Mouse (Mus musculus): ENCODE results near the gene Gpr183. TPM values are rescaled to one million over a fixed set of nuclear protein-coding genes. Genes with fewer than 3 reads are reported as not detected.
A peak's percentile ranks its signal among the peaks of the same experiment; 100 is the strongest.

The Gpr183 gene
- polyA plus RNA-seq (2015; fragmentation: Nextera tagmentation; extraction: Ambion mirVana): 1.8 and 3.1 TPM in 2 replicates

DNA sequence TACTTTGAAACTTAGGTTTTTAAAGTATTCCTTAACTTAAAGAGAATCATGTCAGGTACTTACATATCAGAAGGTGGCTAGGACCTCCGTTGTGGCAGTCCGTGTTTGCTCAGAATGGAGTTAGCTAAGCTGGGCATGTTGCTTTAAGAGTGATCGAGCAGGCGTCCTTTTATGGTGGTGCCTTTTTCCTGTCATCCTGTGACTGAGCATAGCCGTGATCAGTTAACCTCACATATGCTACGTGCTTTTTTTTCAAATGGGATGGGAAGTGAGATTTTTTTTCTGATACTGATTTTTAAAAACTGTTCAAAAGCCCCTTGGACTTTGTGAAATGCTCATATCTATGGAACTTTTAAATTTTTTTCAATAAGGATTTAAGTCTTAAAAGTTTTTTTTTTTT, at the start of gene Gpr183:
Gpr183 (minus strand) TSS at position 206 of the 400 bp plus-strand sequence.
- H3K4me2 ChIP-seq: peak within 1 kb of the TSS; percentile 45
- H3K4me3 ChIP-seq: peak within 1 kb of the TSS; percentile 23
- H3K36me3 ChIP-seq: no peaks in the 10 kb centered on the region
- no peak within 1 kb of the TSS for H3K9ac ChIP-seq
- peaks cover 42% of the 10 kb centered on the region for H3K4me1 ChIP-seq (replicated peaks)
- no peaks in the 10 kb centered on the region for H3K9me3 ChIP-seq (replicated peaks)
- ATAC-seq (replicated peaks; ENCODE audit: insufficient number of reproducible peaks, insufficient read depth, low FRiP score, low read depth): no peak
- peak within 1 kb of the TSS; percentile 64 for H3K27ac ChIP-seq
- 20% methylated on average over 6 of the region's 6 CpGs for WGBS
- no peaks in the 10 kb centered on the region for H3K27me3 ChIP-seq

DNA sequence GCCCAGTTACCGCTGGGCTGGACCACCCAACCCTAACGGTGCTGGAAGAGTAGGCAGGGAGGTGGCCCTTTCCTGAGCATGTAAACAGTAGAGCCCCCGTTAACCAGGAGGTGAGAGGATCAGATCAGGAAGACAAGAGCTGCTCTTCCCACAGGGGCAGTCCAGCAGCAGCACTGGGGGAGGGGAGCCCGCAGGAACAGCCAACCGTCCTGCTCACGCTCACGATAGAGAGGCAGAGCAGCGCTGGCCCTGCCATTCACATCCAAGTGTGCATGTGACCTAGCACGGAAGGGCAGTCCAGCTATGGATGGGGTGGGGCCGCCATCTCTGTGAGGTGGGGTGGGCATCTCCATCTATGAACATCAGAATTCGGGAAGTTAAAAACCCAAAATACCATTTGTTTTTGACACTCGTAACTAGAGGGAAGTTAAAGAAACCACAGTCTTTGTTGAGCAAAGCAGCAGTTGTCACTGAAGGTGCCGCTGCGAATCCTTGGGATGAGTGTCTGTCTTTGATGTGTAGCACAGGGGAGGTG, 48.5 kb upstream of the Gpr183 start:
- no peaks in the 10 kb centered on the region for H3K27me3 ChIP-seq
- 74% methylated on average over 14 of the region's 14 CpGs for WGBS
- peaks cover 30% of the 10 kb centered on the region for H3K4me1 ChIP-seq (replicated peaks)
- no peak overlapping the region for H3K9ac ChIP-seq
- no peak for ATAC-seq (replicated peaks; ENCODE audit: insufficient number of reproducible peaks, insufficient read depth, low FRiP score, low read depth)
- no peak overlapping the region for H3K4me2 ChIP-seq
- no peak overlapping the region for H3K4me3 ChIP-seq
- peaks cover 9% of the 10 kb centered on the region; the same call in 1 of the 2 replicates for H3K36me3 ChIP-seq
- peak overlapping the region; percentile 21; the same call in 1 of the 2 replicates for H3K27ac ChIP-seq
- H3K9me3 ChIP-seq (replicated peaks): no peaks in the 10 kb centered on the region

DNA sequence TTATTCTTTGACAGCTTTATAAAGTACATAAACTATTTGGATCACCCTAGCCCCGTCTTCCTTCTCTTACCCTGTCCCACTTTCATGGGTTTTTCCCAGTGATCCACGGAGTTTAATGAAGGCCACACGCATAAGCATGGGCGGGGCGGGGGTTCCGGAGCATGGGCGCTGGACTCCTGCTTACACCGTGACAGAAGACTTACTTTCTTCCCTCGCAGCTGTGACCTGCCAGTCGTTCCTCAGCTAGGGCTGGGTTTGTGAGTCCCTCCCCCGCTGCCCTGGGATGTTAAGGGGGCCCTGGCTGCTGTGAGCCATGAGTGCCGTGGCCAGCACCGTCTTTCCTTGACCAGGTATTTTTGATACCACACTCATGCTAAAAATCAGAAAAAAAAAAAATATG, 47.8 kb upstream of the Gpr183 start:
- ATAC-seq (replicated peaks; ENCODE audit: insufficient number of reproducible peaks, insufficient read depth, low FRiP score, low read depth): no peak
- 71% methylated on average over 13 of the region's 13 CpGs for WGBS
- H3K27ac ChIP-seq: peak overlapping the region; percentile 21; the same call in 1 of the 2 replicates
- H3K4me1 ChIP-seq (replicated peaks): peaks cover 30% of the 10 kb centered on the region
- no peak overlapping the region for H3K9ac ChIP-seq
- H3K36me3 ChIP-seq: peaks cover 9% of the 10 kb centered on the region; the same call in 1 of the 2 replicates
- H3K4me3 ChIP-seq: no peak overlapping the region
- H3K4me2 ChIP-seq: no peak overlapping the region
- no peaks in the 10 kb centered on the region for H3K27me3 ChIP-seq
- no peaks in the 10 kb centered on the region for H3K9me3 ChIP-seq (replicated peaks)

DNA sequence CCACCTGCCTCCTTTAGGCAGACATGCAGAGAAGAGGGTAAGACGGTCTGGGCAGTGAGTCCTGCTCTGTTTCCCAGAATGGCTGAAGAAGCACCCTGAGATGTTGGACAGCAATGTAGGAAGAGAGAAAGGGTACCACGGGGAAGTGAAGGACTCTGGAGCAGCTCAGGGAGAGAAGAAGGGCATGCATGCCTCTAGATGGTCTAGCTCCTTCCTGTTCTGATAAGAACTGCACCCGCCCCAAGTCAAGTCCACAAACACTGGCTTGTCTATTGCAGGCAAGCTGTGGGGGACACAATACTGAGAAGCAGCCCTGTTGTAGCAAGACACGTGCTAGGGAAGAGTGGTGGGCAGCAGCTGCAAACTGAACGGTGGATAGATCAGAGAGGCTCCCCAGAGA, 47.2 kb upstream of the Gpr183 start:
- H3K4me2 ChIP-seq: no peak overlapping the region
- H3K4me1 ChIP-seq (replicated peaks): peaks cover 27% of the 10 kb centered on the region
- H3K27ac ChIP-seq: no peak overlapping the region
- no peak overlapping the region for H3K4me3 ChIP-seq
- H3K27me3 ChIP-seq: no peaks in the 10 kb centered on the region
- no peak for ATAC-seq (replicated peaks; ENCODE audit: insufficient number of reproducible peaks, insufficient read depth, low FRiP score, low read depth)
- WGBS: 47% methylated on average over 5 of the region's 5 CpGs
- peaks cover 9% of the 10 kb centered on the region; the same call in 1 of the 2 replicates for H3K36me3 ChIP-seq
- no peak overlapping the region for H3K9ac ChIP-seq
- no peaks in the 10 kb centered on the region for H3K9me3 ChIP-seq (replicated peaks)

DNA sequence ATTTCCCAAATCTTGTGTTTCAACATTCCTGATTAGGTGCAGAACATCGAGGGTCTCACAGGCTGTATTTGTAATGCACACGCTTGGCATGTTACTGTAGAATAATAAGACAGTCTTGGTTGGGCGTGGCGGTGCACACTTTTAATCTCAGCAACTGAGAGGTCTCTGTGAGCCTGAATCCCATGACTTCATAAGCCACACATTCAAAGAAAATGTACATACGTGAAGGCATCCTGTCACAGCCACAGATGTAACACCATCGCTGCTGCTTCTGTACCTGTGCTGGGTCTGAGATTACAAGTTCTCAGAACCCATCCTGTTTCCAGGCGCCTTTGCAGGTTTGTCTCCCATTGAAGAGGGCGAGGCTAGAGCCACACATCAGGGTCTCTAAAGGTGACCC, 46.8 kb upstream of the Gpr183 start:
- Histone ChIP-seq H3K27ac (no peak overlapping the region), H3K4me1 (replicated peaks) (peaks cover 23% of the 10 kb centered on the region), H3K9ac (no peak overlapping the region), H3K36me3 (peaks cover 9% of the 10 kb centered on the region; the same call in 1 of the 2 replicates), H3K9me3 (replicated peaks) (no peaks in the 10 kb centered on the region), H3K27me3 (no peaks in the 10 kb centered on the region), H3K4me2 (no peak overlapping the region), H3K4me3 (no peak overlapping the region)
- 86% methylated on average over 8 of the region's 8 CpGs for WGBS
- no peak for ATAC-seq (replicated peaks; ENCODE audit: insufficient number of reproducible peaks, insufficient read depth, low FRiP score, low read depth)

DNA sequence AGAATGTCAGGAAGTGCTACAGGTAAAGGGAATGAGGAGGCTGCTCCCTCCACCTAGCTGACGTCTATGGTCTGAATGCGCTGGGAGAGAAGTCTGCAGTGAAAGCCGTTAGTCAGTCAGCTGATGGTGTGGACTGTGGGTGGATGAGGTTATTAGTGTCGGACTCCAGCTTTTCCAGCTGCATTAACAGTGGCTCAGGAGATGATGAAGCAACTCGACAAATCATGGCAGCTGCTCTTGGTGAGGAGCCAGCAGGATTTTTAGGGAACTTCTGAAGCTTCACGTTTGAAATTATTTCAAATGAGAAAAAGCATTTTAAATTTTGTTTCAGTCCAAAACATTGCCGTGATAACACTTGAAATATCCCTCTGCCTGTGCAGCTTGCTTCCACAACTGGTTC, 45.3 kb upstream of the Gpr183 start:
- 0 out of 2 replicates have a peak, but pooled peaks cover 9% of the 10 kb centered on the region for H3K4me1 ChIP-seq (replicated peaks)
- WGBS: 74% methylated on average over 7 of the region's 7 CpGs
- no peak overlapping the region for H3K4me2 ChIP-seq
- no peak overlapping the region for H3K27ac ChIP-seq
- H3K36me3 ChIP-seq: peaks cover 9% of the 10 kb centered on the region; the same call in 1 of the 2 replicates
- ATAC-seq (replicated peaks; ENCODE audit: insufficient number of reproducible peaks, insufficient read depth, low FRiP score, low read depth): no peak
- H3K9me3 ChIP-seq (replicated peaks): no peaks in the 10 kb centered on the region
- H3K9ac ChIP-seq: no peak overlapping the region
- no peaks in the 10 kb centered on the region for H3K27me3 ChIP-seq
- no peak overlapping the region for H3K4me3 ChIP-seq

DNA sequence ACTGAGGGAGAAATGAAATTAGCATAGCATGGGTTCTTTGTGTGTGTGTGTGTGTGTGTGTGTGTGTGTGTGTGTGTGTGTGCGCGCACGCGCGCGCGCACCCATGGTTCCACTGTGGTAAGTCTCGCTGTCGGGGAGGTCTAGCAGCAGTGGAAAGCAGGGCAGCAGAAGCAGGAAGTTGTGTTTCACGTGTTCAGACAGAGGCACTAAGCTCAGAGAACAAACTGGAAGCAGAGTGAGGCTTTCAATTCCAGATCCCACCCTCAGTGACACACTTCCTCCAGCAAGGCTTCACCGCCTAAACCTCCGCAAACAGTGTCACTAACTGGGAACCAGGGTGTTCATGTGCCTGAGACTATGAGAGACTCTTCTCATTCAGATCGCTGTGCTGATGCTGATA, 44.5 kb upstream of the Gpr183 start:
- no peak overlapping the region for H3K9ac ChIP-seq
- H3K27me3 ChIP-seq: no peaks in the 10 kb centered on the region
- H3K4me1 ChIP-seq (replicated peaks): 0 out of 2 replicates have a peak, but pooled peaks cover 3% of the 10 kb centered on the region
- no peak overlapping the region for H3K4me3 ChIP-seq
- H3K27ac ChIP-seq: no peak overlapping the region
- no peaks in the 10 kb centered on the region for H3K9me3 ChIP-seq (replicated peaks)
- ATAC-seq (replicated peaks; ENCODE audit: insufficient number of reproducible peaks, insufficient read depth, low FRiP score, low read depth): no peak
- peaks cover 9% of the 10 kb centered on the region; the same call in 1 of the 2 replicates for H3K36me3 ChIP-seq
- 90% methylated on average over 13 of the region's 13 CpGs for WGBS
- H3K4me2 ChIP-seq: no peak overlapping the region

DNA sequence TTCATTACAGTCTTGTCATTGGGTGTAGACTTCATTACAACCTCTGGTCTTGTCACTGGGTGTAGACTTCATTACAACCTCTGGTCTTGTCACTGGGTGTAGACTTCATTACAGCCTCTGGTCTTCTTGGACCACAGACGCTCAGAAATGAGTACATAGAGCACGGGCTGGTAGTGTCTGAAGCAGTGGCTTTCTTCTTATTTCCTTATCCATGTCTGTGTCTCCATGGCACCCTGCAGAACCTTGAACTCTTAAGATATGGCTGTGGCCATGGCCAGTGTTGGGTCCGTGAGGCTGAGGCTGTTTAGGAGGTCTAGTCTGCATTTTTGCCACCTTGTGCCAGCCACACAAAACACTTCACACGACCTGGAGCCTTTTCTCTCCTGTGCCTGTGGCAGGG, 43.3 kb upstream of the Gpr183 start:
- Histone ChIP-seq H3K27ac (no peak overlapping the region), H3K36me3 (peaks cover 9% of the 10 kb centered on the region; the same call in 1 of the 2 replicates), H3K4me3 (no peak overlapping the region), H3K27me3 (no peaks in the 10 kb centered on the region), H3K9ac (no peak overlapping the region), H3K9me3 (replicated peaks) (no peaks in the 10 kb centered on the region), H3K4me2 (no peak overlapping the region), H3K4me1 (replicated peaks) (0 out of 2 replicates have a peak, but pooled peaks cover 3% of the 10 kb centered on the region)
- ATAC-seq (replicated peaks; ENCODE audit: insufficient number of reproducible peaks, insufficient read depth, low FRiP score, low read depth): no peak
- WGBS: 86% methylated on average over 4 of the region's 4 CpGs

DNA sequence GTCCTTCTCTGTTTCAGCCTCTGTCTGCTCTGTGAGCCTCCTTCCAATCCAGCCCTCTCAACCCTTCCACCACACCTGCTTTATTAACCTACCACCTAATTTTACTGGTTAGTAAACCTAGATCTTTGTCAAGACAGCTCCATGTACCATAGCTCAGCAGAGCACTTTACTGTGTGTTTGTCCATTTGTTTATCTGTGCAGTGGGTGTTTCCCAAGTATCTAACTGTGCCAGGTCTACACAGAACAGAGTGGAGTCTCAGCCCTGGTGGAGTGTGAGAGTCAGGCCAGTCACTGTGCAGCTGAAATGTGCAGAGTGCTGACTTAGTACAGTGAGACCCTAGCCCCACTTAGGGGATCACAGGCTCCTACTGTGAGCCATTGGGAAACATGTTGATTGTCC, 38.8 kb upstream of the Gpr183 start:
- H3K27me3 ChIP-seq: no peaks in the 10 kb centered on the region
- no peak overlapping the region for H3K9ac ChIP-seq
- H3K4me3 ChIP-seq: no peak overlapping the region
- peaks cover 5% of the 10 kb centered on the region; the same call in 1 of the 2 replicates for H3K4me1 ChIP-seq (replicated peaks)
- H3K36me3 ChIP-seq: no peaks in the 10 kb centered on the region
- H3K4me2 ChIP-seq: no peak overlapping the region
- H3K27ac ChIP-seq: no peak overlapping the region
- ATAC-seq (replicated peaks; ENCODE audit: insufficient number of reproducible peaks, insufficient read depth, low FRiP score, low read depth): no peak
- H3K9me3 ChIP-seq (replicated peaks): no peaks in the 10 kb centered on the region

DNA sequence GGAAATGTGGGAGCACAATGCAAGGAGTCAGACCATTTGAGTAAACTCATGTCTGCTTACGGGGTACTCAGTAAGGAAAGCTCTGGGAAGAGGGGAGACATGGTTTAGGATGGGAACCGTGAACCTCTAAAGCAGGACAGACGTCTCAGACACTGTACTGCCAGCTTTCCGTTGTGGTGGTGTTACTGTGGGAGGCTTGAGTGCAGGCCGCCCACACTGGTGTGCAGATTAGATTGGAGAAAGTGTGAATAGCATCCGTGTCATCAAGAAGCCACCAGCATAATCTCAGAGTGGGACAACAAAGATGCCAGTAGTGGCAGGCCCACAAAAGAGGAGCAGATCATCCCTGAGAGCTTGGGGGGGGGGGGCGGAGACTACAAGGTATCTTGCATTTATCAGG, 37.2 kb upstream of the Gpr183 start:
- H3K36me3 ChIP-seq: no peaks in the 10 kb centered on the region
- no peaks in the 10 kb centered on the region for H3K9me3 ChIP-seq (replicated peaks)
- H3K4me1 ChIP-seq (replicated peaks): peaks cover 5% of the 10 kb centered on the region; the same call in 1 of the 2 replicates
- H3K4me2 ChIP-seq: no peak overlapping the region
- 68% methylated on average over 6 of the region's 7 CpGs for WGBS
- H3K4me3 ChIP-seq: no peak overlapping the region
- H3K27me3 ChIP-seq: no peaks in the 10 kb centered on the region
- H3K9ac ChIP-seq: no peak overlapping the region
- no peak for ATAC-seq (replicated peaks; ENCODE audit: insufficient number of reproducible peaks, insufficient read depth, low FRiP score, low read depth)
- H3K27ac ChIP-seq: no peak overlapping the region

DNA sequence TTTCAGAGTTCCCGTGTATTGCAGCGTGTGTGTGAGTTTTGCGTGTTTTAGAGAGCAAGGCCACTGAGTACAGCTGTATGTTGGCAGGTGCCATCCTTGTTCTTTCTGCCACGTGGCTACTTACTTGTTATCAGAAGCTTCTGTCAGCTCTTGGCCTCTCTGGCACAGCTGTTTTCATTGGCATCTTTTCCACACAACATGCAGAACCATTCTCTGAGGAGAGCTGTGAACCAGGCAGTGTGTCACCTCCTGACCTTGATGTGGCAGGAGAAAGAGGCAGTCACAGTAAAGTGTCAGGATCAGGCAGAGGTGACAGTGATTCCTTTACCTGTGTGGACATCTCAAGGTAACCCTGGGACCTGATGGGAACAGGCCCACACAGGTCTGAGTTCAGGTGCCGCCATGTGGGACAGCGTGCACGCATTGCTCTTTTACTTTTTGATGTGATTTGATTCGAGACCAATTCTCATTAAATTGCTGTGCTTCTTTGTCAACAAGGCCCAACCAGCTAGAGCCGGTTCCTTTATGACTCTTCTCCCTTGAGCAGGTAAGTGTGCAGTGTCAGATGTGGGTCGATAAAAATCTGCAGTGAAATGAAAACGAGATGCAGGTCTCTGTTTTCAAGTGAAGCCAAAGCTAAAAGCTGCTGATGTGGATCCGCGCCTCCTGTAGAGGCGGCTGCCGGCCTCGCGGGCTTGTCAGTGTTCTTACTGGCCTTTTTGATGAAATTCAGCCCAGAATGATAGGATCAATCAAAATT, 35.5 kb upstream of the Gpr183 start:
- no peak for ATAC-seq (replicated peaks; ENCODE audit: insufficient number of reproducible peaks, insufficient read depth, low FRiP score, low read depth)
- Histone ChIP-seq H3K4me1 (replicated peaks) (peaks cover 9% of the 10 kb centered on the region), H3K27me3 (no peaks in the 10 kb centered on the region), H3K4me2 (no peak overlapping the region), H3K9ac (no peak overlapping the region), H3K4me3 (no peak overlapping the region), H3K36me3 (no peaks in the 10 kb centered on the region; the same call in 1 of the 2 replicates), H3K9me3 (replicated peaks) (no peaks in the 10 kb centered on the region), H3K27ac (no peak overlapping the region)
- WGBS: 87% methylated on average over 17 of the region's 17 CpGs
